Mouse (Mus musculus) limb, embryonic 15.5 days (tissue): ENCODE results near the gene Slc25a19. TPM values are rescaled to one million over a fixed set of nuclear protein-coding genes. Genes with fewer than 3 reads are reported as not detected.
A peak's percentile ranks its signal among the peaks of the same experiment; 100 is the strongest.

Experiments used
- ATAC-seq: fragments of 200-750 bp; cut with Nextera tagmentation; 2 replicates; pipeline ENCODE4 v1.8.0; 2017; ENCODE audit warnings: low read depth, moderate TSS enrichment; ENCODE audit not compliant: insufficient number of reproducible peaks, low FRiP score, low TSS enrichment
- H3K27ac ChIP-seq: fragments of 300-500 bp; sonication (generic); 2 replicates; pipeline ENCODE4 v1.5.1; 2015; ENCODE audit warnings: moderate library complexity, mild to moderate bottlenecking, inconsistent platforms
- H3K27me3 ChIP-seq: fragments of 300-500 bp; sonication (generic); 2 replicates; pipeline ENCODE4 v1.6.1; 2015; ENCODE audit warnings: inconsistent platforms
- H3K36me3 ChIP-seq: fragments of 300-500 bp; sonication (generic); 2 replicates; pipeline ENCODE4 v1.6.1; 2015; ENCODE audit warnings: inconsistent platforms
- H3K4me1 ChIP-seq: fragments of 300-500 bp; sonication (generic); 2 replicates; pipeline ENCODE4 v1.6.1; 2015; ENCODE audit warnings: inconsistent platforms
- H3K4me2 ChIP-seq: fragments of 300-500 bp; sonication (generic); 2 replicates; pipeline ENCODE4 v1.6.1; 2015; ENCODE audit warnings: mild to moderate bottlenecking, inconsistent platforms
- H3K4me3 ChIP-seq: fragments of 300-500 bp; sonication (generic); 2 replicates; pipeline ENCODE4 v1.5.1; 2015; ENCODE audit warnings: mild to moderate bottlenecking, inconsistent platforms
- H3K9ac ChIP-seq: fragments of 300-500 bp; sonication (generic); 2 replicates; pipeline ENCODE4 v1.6.1; 2015; ENCODE audit warnings: inconsistent platforms
- H3K9me3 ChIP-seq: fragments of 300-500 bp; sonication (generic); 2 replicates; pipeline ENCODE4 v1.6.1; 2016; ENCODE audit warnings: inconsistent platforms
- WGBS: fragments of 180-500 bp; shearing (Covaris S2); methylation state at CpG from one replicate; pipeline ENCODE4 v1.1.7; 2015; 5-methylcytosine and 5-hydroxymethylcytosine counted together
- polyA plus RNA-seq: library from polyadenylated mRNA; unstranded; fragments of >200 nt; fragmentation: Nextera tagmentation; extraction: Ambion mirVana; gene quantifications from 2 replicates; pipeline ENCODE4 v1.2.1, GENCODE M21; 2015

The Slc25a19 gene
- polyA plus RNA-seq, 1 experiment from 2014 or later = 24.0 TPM

GRCm38 (mm10) chr11:115615108-115615825 lies 12.8 kb downstream of the Slc25a19 start:
- 82% methylated on average over 15 of the region's 15 CpGs for WGBS
- Histone ChIP-seq H3K4me2 (no peak overlapping the region), H3K27ac (no peak overlapping the region), H3K27me3 (no peaks in the 10 kb centered on the region), H3K36me3 (peaks cover 38% of the 10 kb centered on the region), H3K9ac (no peak overlapping the region), H3K4me1 (peaks cover 16% of the 10 kb centered on the region), H3K4me3 (no peak overlapping the region), H3K9me3 (no peaks in the 10 kb centered on the region)
- no peak for ATAC-seq

- H3K36me3 ChIP-seq = peaks cover 33% of the 10 kb centered on the region
- WGBS = 82% methylated on average over 10 of the region's 10 CpGs
- no peak overlapping the region for H3K4me2 ChIP-seq
- ATAC-seq = no peak
- H3K9me3 ChIP-seq = no peaks in the 10 kb centered on the region
- H3K4me3 ChIP-seq = no peak overlapping the region
- no peak overlapping the region for H3K27ac ChIP-seq
- H3K27me3 ChIP-seq = no peaks in the 10 kb centered on the region
- no peak overlapping the region for H3K9ac ChIP-seq
- H3K4me1 ChIP-seq = peaks cover 16% of the 10 kb centered on the region
Measured at GRCm38 (mm10) chr11:115614346-115615107, 13.6 kb downstream of the Slc25a19 start.

- Histone ChIP-seq H3K4me1 (peaks cover 16% of the 10 kb centered on the region), H3K27ac (peak overlapping the region; percentile 95), H3K4me2 (peak overlapping the region; percentile 88), H3K36me3 (peaks cover 36% of the 10 kb centered on the region), H3K9me3 (no peaks in the 10 kb centered on the region), H3K9ac (peak overlapping the region; percentile 76), H3K4me3 (peak overlapping the region; percentile 81), H3K27me3 (no peaks in the 10 kb centered on the region)
- ATAC-seq = no peak
- WGBS = under 1% methylated on average over 16 of the region's 16 CpGs
Measured at GRCm38 (mm10) chr11:115613138-115613945, 14.8 kb downstream of the Slc25a19 start.

GRCm38 (mm10) chr11:115612410-115613137 lies 15.5 kb downstream of the Slc25a19 start, which contains the start of gene Mif4gd:
Mif4gd (minus strand) TSS chr11:115612969.
- Histone ChIP-seq H3K9me3 (no peaks in the 10 kb centered on the region), H3K4me2 (peak within 1 kb of the TSS; percentile 88), H3K27me3 (no peaks in the 10 kb centered on the region), H3K36me3 (peaks cover 42% of the 10 kb centered on the region), H3K27ac (peak within 1 kb of the TSS; percentile 95), H3K4me1 (peaks cover 16% of the 10 kb centered on the region), H3K9ac (peak within 1 kb of the TSS; percentile 76), H3K4me3 (peak within 1 kb of the TSS; percentile 81)
- under 1% methylated on average over 73 of the region's 80 CpGs for WGBS
- peak; percentile 82 for ATAC-seq

GRCm38 (mm10) chr11:115612059-115612409 lies 16.1 kb downstream of the Slc25a19 start:
- H3K27ac ChIP-seq = peak overlapping the region; percentile 95
- peaks cover 42% of the 10 kb centered on the region for H3K36me3 ChIP-seq
- ATAC-seq = peak; percentile 6; the same call in 1 of the 2 replicates
- no peaks in the 10 kb centered on the region for H3K27me3 ChIP-seq
- peaks cover 16% of the 10 kb centered on the region for H3K4me1 ChIP-seq
- H3K4me3 ChIP-seq = peak overlapping the region; percentile 81
- no peaks in the 10 kb centered on the region for H3K9me3 ChIP-seq
- peak overlapping the region; percentile 88 for H3K4me2 ChIP-seq
- peak overlapping the region; percentile 76 for H3K9ac ChIP-seq
- 0% methylated on average over 13 of the region's 13 CpGs for WGBS

- Histone ChIP-seq H3K4me3 (no peak overlapping the region), H3K36me3 (peaks cover 44% of the 10 kb centered on the region), H3K27ac (no peak overlapping the region), H3K27me3 (no peaks in the 10 kb centered on the region), H3K9me3 (no peaks in the 10 kb centered on the region), H3K4me1 (peaks cover 16% of the 10 kb centered on the region), H3K4me2 (no peak overlapping the region), H3K9ac (no peak overlapping the region)
- 61% methylated on average over 6 of the region's 6 CpGs for WGBS
- no peak for ATAC-seq
Measured at GRCm38 (mm10) chr11:115611173-115611572, 16.9 kb downstream of the Slc25a19 start.

GRCm38 (mm10) chr11:115609576-115609975 lies 18.5 kb downstream of the Slc25a19 start:
- no peak for ATAC-seq
- Histone ChIP-seq H3K4me1 (peaks cover 28% of the 10 kb centered on the region), H3K27me3 (no peaks in the 10 kb centered on the region), H3K9me3 (no peaks in the 10 kb centered on the region), H3K36me3 (peaks cover 44% of the 10 kb centered on the region), H3K9ac (no peak overlapping the region), H3K27ac (no peak overlapping the region), H3K4me3 (no peak overlapping the region), H3K4me2 (no peak overlapping the region)
- 70% methylated on average over 3 of the region's 3 CpGs for WGBS

- Histone ChIP-seq H3K9me3 (no peaks in the 10 kb centered on the region), H3K27ac (no peak overlapping the region), H3K4me3 (no peak overlapping the region), H3K36me3 (peaks cover 44% of the 10 kb centered on the region), H3K4me2 (no peak overlapping the region), H3K4me1 (peaks cover 27% of the 10 kb centered on the region), H3K9ac (no peak overlapping the region), H3K27me3 (no peaks in the 10 kb centered on the region)
- 80% methylated on average over 23 of the region's 23 CpGs for WGBS
- ATAC-seq = no peak
Measured at GRCm38 (mm10) chr11:115608421-115609399, 19.4 kb downstream of the Slc25a19 start.

- Histone ChIP-seq H3K4me3 (no peak overlapping the region), H3K9ac (no peak overlapping the region), H3K36me3 (peaks cover 46% of the 10 kb centered on the region), H3K4me1 (peaks cover 29% of the 10 kb centered on the region), H3K27me3 (no peaks in the 10 kb centered on the region), H3K9me3 (no peaks in the 10 kb centered on the region), H3K27ac (no peak overlapping the region), H3K4me2 (no peak overlapping the region)
- no peak for ATAC-seq
- WGBS = 93% methylated on average over 18 of the region's 18 CpGs
Measured at GRCm38 (mm10) chr11:115606733-115607132, 21.4 kb downstream of the Slc25a19 start.

GRCm38 (mm10) chr11:115604304-115604696 lies 23.8 kb downstream of the Slc25a19 start:
- H3K4me3 ChIP-seq = peak overlapping the region; percentile 98
- H3K4me2 ChIP-seq = peak overlapping the region; percentile 89
- peak overlapping the region; percentile 99 for H3K9ac ChIP-seq
- no peaks in the 10 kb centered on the region for H3K9me3 ChIP-seq
- H3K36me3 ChIP-seq = peaks cover 43% of the 10 kb centered on the region
- WGBS = under 1% methylated on average over 26 of the region's 26 CpGs
- no peaks in the 10 kb centered on the region for H3K27me3 ChIP-seq
- peaks cover 31% of the 10 kb centered on the region for H3K4me1 ChIP-seq
- H3K27ac ChIP-seq = peak overlapping the region; percentile 92
- ATAC-seq = peak; percentile 8; the same call in 1 of the 2 replicates
